Mouse (Mus musculus) olfactory bulb, adult 2 months (tissue): ENCODE results near the gene Plekhm3.

Experiments used
- CTCF ChIP-seq: fragments of 200-500 bp; IDR thresholded peaks from 2 replicates; pipeline ENCODE4 v1.5.1; 2012; ENCODE audit warnings: low read depth, mild to moderate bottlenecking, low read length, moderate library complexity; ENCODE audit not compliant: insufficient read depth
- POLR2A ChIP-seq: fragments of 200-500 bp; IDR thresholded peaks from 2 replicates; pipeline ENCODE4 v1.6.1; 2012; ENCODE audit warnings: mild to moderate bottlenecking, low read depth, low read length, moderate library complexity; ENCODE audit not compliant: insufficient read depth

GRCm38 (mm10) chr1:64867684-64868083 lies 88.9 kb downstream of the Plekhm3 start:
- TF ChIP-seq POLR2A (no peak), CTCF (no peak)
